Mouse (Mus musculus): Measurements from ENCODE around the gene Mterf4.

Gene Mterf4

DNA sequence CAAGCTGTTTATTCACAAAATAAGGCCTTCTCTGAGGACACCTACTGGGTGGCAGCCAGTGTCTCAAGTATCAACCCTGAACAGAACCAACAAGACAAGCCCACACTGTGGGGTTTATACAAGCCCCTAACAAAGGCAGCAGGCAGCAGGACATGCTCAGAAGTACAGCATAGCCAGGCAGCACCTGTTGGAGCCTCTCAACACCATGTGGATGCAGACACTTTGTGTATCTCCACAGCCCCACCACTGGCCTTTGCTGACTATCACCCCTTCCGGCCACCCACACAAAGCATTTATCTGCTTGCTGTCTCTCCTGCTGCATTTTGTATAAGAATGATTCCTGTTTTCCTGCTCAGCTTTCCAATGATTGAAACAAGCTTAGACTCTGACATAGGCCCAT is 48.2 kb downstream of the Mterf4 start:
- no peak for DNase-seq

DNA sequence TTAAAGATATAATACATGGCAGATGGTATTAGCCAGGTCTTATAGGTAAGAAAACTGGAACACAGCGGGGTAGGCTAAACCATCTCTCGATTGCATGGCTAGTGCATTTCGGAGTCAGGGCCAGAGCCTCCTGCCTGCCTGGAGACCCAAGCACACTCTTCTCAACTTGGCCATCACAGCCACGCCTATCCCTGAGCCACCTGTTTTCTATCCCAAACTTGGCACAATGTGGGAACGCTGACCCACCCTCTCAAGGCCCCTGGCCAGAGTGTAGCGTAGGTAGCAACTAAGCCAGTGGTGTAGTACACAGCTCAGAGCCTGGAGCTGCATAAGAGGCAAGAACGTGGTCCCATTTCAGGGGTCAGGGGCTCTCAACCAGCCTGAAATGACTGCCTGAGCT is 50.0 kb downstream of the Mterf4 start:
- no peak for DNase-seq

DNA sequence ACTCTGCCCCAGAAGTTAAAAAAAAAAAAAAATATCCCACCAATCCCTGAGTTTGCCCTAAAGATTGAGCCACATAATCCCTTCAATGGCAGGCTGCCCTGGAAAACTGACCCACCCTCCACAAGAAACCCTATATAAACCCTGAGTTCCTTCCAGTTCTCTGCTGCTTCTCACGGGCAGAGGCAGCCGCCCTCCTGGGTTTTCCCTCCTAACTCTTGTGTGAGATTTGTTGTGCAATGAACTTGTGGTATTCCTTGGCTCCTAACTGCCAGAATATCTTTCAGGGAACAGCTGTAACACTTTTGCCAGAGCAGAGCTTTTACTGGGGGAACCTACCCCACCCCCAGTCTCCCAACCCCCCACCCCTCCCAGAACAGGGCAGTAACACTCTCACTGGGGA is 53.1 kb downstream of the Mterf4 start:
- DNase-seq, result no peak
